Mouse (Mus musculus) ES-Bruce4 (cell line): Measurements from ENCODE around the gene Zkscan16.

Experiments used
- CTCF ChIP-seq: IDR thresholded peaks from one replicate; pipeline ENCODE4 v1.8.1; 2011; ENCODE audit warnings: low read depth, low read length
- EP300 ChIP-seq: IDR thresholded peaks from 2 replicates; pipeline ENCODE4 v1.6.1; 2011; ENCODE audit warnings: low read depth, low read length; ENCODE audit not compliant: insufficient read depth
- POLR2A ChIP-seq: IDR thresholded peaks from one replicate; pipeline ENCODE4 v1.8.1; 2011; ENCODE audit warnings: low read length; ENCODE audit not compliant: insufficient read depth

- TF ChIP-seq POLR2A (no peak), CTCF (no peak), EP300 (no peak)
Measured at GRCm38 (mm10) chr4:58926120-58926519, 17.3 kb upstream of the Zkscan16 start.
